Mouse (Mus musculus): ENCODE results near the gene Rab6b. TPM values are rescaled to one million over a fixed set of nuclear protein-coding genes. Genes with fewer than 3 reads are reported as not detected.

Gene Rab6b
- total and polyA plus RNA-seq, 2 experiments from 2014 or later: 162 to 228 TPM

DNA sequence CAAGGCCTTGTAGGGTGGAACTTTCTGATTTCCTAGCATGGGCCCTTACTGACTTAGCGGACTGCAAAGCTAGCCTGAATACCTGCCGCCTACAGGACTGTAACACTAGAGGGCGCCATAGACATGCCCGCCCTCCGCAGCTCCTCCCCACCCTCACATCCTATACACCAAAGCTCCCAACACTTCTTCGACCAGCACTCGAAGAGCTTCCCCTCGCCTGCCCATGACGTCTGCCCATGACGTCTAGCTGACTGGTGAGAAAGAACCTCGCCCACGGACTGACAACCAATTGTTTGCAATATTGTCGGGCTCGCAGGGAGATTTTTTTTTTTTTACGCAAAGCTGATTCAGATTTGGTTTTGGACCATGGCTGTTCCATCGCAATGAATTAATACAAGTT lies 96.3 kb downstream of the Rab6b start:
- ATAC-seq (ENCODE audit: low FRiP score) (peak; percentile 71; the same call in 1 of the 2 replicates), DNase-seq (ENCODE audit: low spot score) (peak; percentile 82)
- Histone ChIP-seq H3K4me1 (ENCODE audit: insufficient read depth, low read length) (no peaks in the 10 kb centered on the region), H3K27me3 (ENCODE audit: insufficient read depth, low read length) (no peaks in the 10 kb centered on the region), H3K9me3 (ENCODE audit: low read length) (no peaks in the 10 kb centered on the region), H3K36me3 (ENCODE audit: insufficient read depth, low read length) (no peaks in the 10 kb centered on the region), H3K4me3 (ENCODE audit: low read depth, low read length) (peak overlapping the region; percentile 21; the same call in 1 of the 2 replicates), H3K27ac (ENCODE audit: low read depth, low read length) (no peak overlapping the region), H3K4me2 (ENCODE audit: low read depth, low read length, poor library complexity, severe bottlenecking) (peak overlapping the region; percentile 48), H3K9ac (replicated peaks; ENCODE audit: low read length, poor library complexity, severe bottlenecking) (no peak overlapping the region)
- TF ChIP-seq CTCF (IDR thresholded peaks at IDR 0.05): peak; percentile 88
- 7% methylated on average over 16 of the region's 16 CpGs for WGBS

DNA sequence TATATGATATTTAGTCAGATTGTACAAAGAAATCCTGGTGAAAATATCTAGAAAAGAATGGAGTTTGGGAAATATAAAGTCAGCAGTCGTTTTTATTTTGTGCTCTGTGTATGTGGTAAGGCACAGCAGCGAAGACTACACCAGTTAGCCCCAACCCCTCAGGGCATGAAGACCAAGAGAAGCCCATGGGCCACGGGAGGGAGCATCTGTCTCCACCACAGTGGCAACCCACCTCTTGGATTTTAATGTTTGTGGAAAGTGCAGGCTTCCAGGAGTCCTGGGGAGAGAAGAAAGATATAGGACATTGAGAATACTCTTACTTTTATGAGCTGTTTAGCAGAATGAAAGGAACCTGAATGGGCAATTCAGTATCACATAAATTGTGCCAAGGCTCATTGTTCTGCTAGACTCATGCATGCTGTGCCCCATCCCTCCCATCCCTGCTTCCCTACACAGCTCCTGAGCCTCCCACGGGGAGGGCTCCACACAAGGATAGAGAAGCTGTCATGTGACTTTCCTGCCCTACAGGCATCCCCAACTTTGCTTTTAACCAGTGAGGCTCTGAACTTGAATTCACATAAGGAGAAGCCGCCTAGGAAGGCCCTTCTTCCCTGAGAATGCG lies 97.3 kb downstream of the Rab6b start:
- 42% methylated on average over 6 of the region's 6 CpGs for WGBS

GRCm38 (mm10) chr9:103212654-103213420 lies 101.2 kb downstream of the Rab6b start:
- H3K36me3 ChIP-seq (ENCODE audit: insufficient read depth, low read length): no peaks in the 10 kb centered on the region
- no peaks in the 10 kb centered on the region for H3K9me3 ChIP-seq (ENCODE audit: low read length)
- H3K4me3 ChIP-seq (ENCODE audit: low read depth, low read length): no peak overlapping the region
- 0 out of 2 replicates have a peak overlapping the region, but pooled peaks have one; percentile 6 for H3K4me2 ChIP-seq (ENCODE audit: low read depth, low read length, poor library complexity, severe bottlenecking)
- no peaks in the 10 kb centered on the region for H3K27me3 ChIP-seq (ENCODE audit: insufficient read depth, low read length)
- no peak overlapping the region for H3K27ac ChIP-seq (ENCODE audit: low read depth, low read length)
- H3K9ac ChIP-seq (replicated peaks; ENCODE audit: low read length, poor library complexity, severe bottlenecking): no peak overlapping the region
- H3K4me1 ChIP-seq (ENCODE audit: insufficient read depth, low read length): no peaks in the 10 kb centered on the region
- WGBS: 79% methylated on average over 28 of the region's 28 CpGs
- no peak for TF ChIP-seq CTCF (IDR thresholded peaks at IDR 0.05)
- DNase-seq (ENCODE audit: low spot score) (no peak), ATAC-seq (ENCODE audit: low FRiP score) (no peak)

More for the DNA sequence above, 97.3 kb downstream of the Rab6b start:
- Histone ChIP-seq H3K4me1 (ENCODE audit: insufficient read depth, low read length) (no peaks in the 10 kb centered on the region), H3K27ac (ENCODE audit: low read depth, low read length) (no peak overlapping the region), H3K9me3 (ENCODE audit: low read length) (no peaks in the 10 kb centered on the region), H3K9ac (replicated peaks; ENCODE audit: low read length, poor library complexity, severe bottlenecking) (no peak overlapping the region), H3K4me2 (ENCODE audit: low read depth, low read length, poor library complexity, severe bottlenecking) (no peak overlapping the region), H3K4me3 (ENCODE audit: low read depth, low read length) (no peak overlapping the region), H3K27me3 (ENCODE audit: insufficient read depth, low read length) (no peaks in the 10 kb centered on the region), H3K36me3 (ENCODE audit: insufficient read depth, low read length) (no peaks in the 10 kb centered on the region)
- ATAC-seq (ENCODE audit: low FRiP score): no peak
- no peak for TF ChIP-seq CTCF (IDR thresholded peaks at IDR 0.05)
- peak; percentile 36 for DNase-seq (ENCODE audit: low spot score)

- H3K4me2 ChIP-seq (ENCODE audit: low read depth, low read length, poor library complexity, severe bottlenecking): no peak overlapping the region
- H3K36me3 ChIP-seq (ENCODE audit: insufficient read depth, low read length): no peaks in the 10 kb centered on the region
- 52% methylated on average over 2 of the region's 2 CpGs for WGBS
- no peak overlapping the region for H3K4me3 ChIP-seq (ENCODE audit: low read depth, low read length)
- no peak overlapping the region for H3K27ac ChIP-seq (ENCODE audit: low read depth, low read length)
- no peak overlapping the region for H3K9ac ChIP-seq (replicated peaks; ENCODE audit: low read length, poor library complexity, severe bottlenecking)
- no peaks in the 10 kb centered on the region for H3K9me3 ChIP-seq (ENCODE audit: low read length)
- no peak for TF ChIP-seq CTCF (IDR thresholded peaks at IDR 0.05)
- H3K4me1 ChIP-seq (ENCODE audit: insufficient read depth, low read length): no peaks in the 10 kb centered on the region
- ATAC-seq (ENCODE audit: low FRiP score): no peak
- no peak for DNase-seq (ENCODE audit: low spot score)
- H3K27me3 ChIP-seq (ENCODE audit: insufficient read depth, low read length): no peaks in the 10 kb centered on the region
Observed at GRCm38 (mm10) chr9:103213631-103214030, 102.0 kb downstream of the Rab6b start.

DNA sequence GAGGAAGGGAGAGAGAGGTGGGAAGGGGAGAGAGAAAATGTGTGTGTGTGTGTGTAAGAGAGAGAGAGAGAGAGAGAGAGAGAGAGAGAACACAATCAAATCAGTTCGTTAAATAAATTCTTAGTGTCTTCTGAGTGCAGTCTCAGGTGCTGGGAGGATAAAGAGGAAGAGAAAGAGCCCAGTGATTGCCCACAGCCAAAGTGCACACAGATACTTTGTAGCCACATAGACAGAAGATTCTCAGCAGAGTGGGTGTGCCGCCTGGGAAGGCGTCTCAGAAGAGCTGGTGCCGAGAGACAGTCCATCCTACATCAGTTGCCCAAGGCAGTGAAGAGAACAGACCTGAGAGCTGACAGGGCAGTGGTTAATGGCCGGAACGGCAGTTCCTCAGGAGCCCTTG lies 102.7 kb downstream of the Rab6b start:
- no peak for TF ChIP-seq CTCF (IDR thresholded peaks at IDR 0.05)
- Histone ChIP-seq H3K4me1 (ENCODE audit: insufficient read depth, low read length) (no peaks in the 10 kb centered on the region), H3K27ac (ENCODE audit: low read depth, low read length) (no peak overlapping the region), H3K4me3 (ENCODE audit: low read depth, low read length) (no peak overlapping the region), H3K36me3 (ENCODE audit: insufficient read depth, low read length) (no peaks in the 10 kb centered on the region), H3K9ac (replicated peaks; ENCODE audit: low read length, poor library complexity, severe bottlenecking) (no peak overlapping the region), H3K9me3 (ENCODE audit: low read length) (no peaks in the 10 kb centered on the region), H3K27me3 (ENCODE audit: insufficient read depth, low read length) (no peaks in the 10 kb centered on the region), H3K4me2 (ENCODE audit: low read depth, low read length, poor library complexity, severe bottlenecking) (no peak overlapping the region)
- no peak for ATAC-seq (ENCODE audit: low FRiP score)
- 85% methylated on average over 6 of the region's 6 CpGs for WGBS
- DNase-seq (ENCODE audit: low spot score): no peak

- Histone ChIP-seq H3K27me3 (ENCODE audit: insufficient read depth, low read length) (no peaks in the 10 kb centered on the region), H3K9me3 (ENCODE audit: low read length) (no peaks in the 10 kb centered on the region), H3K36me3 (ENCODE audit: insufficient read depth, low read length) (no peaks in the 10 kb centered on the region), H3K4me2 (ENCODE audit: low read depth, low read length, poor library complexity, severe bottlenecking) (no peak overlapping the region), H3K27ac (ENCODE audit: low read depth, low read length) (no peak overlapping the region), H3K4me1 (ENCODE audit: insufficient read depth, low read length) (no peaks in the 10 kb centered on the region), H3K9ac (replicated peaks; ENCODE audit: low read length, poor library complexity, severe bottlenecking) (no peak overlapping the region), H3K4me3 (ENCODE audit: low read depth, low read length) (no peak overlapping the region)
- ATAC-seq (ENCODE audit: low FRiP score): no peak
- DNase-seq (ENCODE audit: low spot score): no peak
- no peak for TF ChIP-seq CTCF (IDR thresholded peaks at IDR 0.05)
- 94% methylated on average over 7 of the region's 7 CpGs for WGBS
Observed at GRCm38 (mm10) chr9:103224721-103225120, 113.1 kb downstream of the Rab6b start.
